Mouse (Mus musculus) right cerebral cortex, adult 18-20 months (tissue): ENCODE results near the gene Ankrd53.
"Not testable (repeated sequence)": the region's sequence is repeated elsewhere in the genome, so short reads cannot be mapped to it uniquely, and the experiment has no call there.

Experiments used
- DNase-seq: peaks from one replicate; pipeline ENCODE4 v3.0.0; 2022; ENCODE audit warnings: mixed read lengths

Ankrd53 gene

DNA sequence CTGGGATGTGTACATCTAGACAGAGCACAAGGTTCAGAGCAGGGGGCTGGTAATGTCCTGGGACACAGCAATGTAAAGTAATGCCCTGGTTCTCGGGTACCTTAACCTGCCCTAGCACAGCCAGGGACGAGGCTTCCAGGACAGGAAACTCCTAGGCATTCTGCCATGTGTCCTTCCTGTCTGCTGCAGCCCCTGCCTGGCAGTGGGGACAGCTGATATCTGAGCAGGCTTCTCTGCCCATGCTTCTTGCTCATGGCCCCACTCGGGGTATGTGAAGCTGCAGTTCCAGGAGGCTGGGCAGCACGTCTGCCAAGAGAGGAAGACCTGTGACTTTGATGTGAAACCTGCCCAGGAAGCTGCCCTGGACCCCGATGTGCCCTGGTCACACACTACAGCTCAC, 6.0 kb downstream of the Ankrd53 start:
- no peak for DNase-seq

DNA sequence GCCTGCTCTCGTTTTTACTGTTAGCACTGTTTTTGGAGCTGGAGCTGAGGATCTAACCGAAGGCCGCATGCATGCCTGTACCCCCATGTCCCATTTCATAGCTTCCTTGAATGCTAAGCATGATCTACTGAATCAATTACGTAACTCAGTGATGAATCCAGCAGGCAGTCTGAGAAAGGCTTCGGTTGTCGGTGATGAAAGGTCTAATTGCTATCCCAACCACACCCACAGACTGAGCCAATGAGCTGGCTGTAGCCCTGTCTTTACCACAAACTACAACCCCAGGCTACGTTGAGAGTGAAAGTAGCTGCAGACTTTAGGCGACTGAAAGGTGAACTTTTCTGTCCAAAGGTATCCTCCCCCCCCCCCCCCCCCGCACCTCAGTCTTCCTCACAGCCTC, 11.7 kb downstream of the Ankrd53 start:
- no peak for DNase-seq

DNA sequence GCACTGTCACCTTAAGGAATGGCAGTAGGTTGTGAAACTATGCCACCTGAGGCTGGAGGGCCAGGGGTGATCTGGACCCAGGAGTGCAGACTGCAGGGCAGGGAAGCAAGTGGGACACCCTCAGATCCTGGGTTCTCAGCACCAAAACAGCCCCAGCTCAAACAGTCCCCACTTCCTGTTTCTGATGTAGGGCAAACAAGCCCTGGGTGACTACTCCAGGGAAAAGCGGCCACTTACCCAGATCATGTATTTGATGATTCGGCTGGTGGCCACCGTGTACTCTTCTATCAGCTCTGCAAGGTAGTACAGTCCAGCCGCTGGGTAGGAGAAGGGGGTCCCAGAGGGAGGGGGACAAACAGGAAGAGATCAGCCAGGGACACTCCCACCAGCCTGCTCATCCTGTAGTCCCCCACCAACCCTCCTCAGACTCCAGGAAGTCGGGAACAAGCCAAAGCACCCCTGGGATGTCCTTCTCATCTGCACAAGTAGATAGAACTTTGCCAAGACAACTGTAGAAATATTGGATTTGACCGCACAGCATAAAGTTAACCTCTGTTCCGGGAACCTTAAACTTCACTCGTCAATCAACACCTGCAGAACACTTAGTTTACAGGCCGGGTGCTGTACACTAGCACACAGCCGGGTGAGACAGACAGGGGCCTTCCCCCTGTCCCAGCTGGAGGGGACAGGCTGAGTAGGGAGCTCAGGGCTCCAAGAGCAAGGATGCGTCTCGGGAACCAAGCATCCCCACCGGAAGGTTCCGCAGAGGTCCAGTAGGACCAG, 12.5 kb downstream of the Ankrd53 start:
- no peak for DNase-seq

- DNase-seq: peak; percentile 95
Measured at GRCm38 (mm10) chr6:83775638-83776293, 13.3 kb downstream of the Ankrd53 start, which contains the start of gene Tex261. Tex261 (minus strand) TSS chr6:83775813.

- peak; percentile 24 for DNase-seq
Measured at GRCm38 (mm10) chr6:83778306-83778705, 15.9 kb downstream of the Ankrd53 start.

GRCm38 (mm10) chr6:83779026-83779425, 16.6 kb downstream of the Ankrd53 start:
- peak; percentile 27 for DNase-seq

GRCm38 (mm10) chr6:83786426-83786825, 24.0 kb downstream of the Ankrd53 start:
- no peak for DNase-seq

DNA sequence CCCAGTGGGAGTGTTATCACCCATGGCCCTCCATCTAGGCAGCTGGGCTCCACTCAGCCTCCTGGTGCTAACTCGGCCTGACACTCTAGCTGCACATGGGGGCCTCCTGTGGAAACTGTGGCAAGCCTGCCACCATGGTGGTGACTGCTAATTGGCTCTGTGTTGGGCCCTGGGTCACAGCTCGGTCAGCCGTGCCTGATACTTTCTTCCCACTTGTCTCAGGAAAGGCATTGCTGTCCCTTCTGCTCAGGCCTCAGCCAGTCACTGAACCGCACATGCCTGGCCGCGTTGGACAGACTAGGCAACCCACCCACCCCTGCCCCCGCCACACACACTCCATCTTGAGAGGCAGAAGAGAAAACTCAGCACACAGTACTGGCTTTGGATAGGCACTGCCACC, 26.1 kb downstream of the Ankrd53 start:
- no peak for DNase-seq

- DNase-seq: not testable (repeated sequence)
Measured at GRCm38 (mm10) chr6:83790533-83790932, 28.1 kb downstream of the Ankrd53 start.

GRCm38 (mm10) chr6:83791251-83791890, 28.9 kb downstream of the Ankrd53 start:
- DNase-seq: no peak

GRCm38 (mm10) chr6:83794760-83795296, 32.4 kb downstream of the Ankrd53 start, which contains the start of gene Nagk:
Nagk (plus strand) TSS chr6:83794982.
- peak; percentile 94 for DNase-seq

- DNase-seq: peak; percentile 35
Measured at GRCm38 (mm10) chr6:83795492-83795900, 33.1 kb downstream of the Ankrd53 start.

- DNase-seq: no peak
Measured at GRCm38 (mm10) chr6:83796686-83797085, 34.2 kb downstream of the Ankrd53 start.

- DNase-seq: no peak
Measured at GRCm38 (mm10) chr6:83802033-83802432, 39.6 kb downstream of the Ankrd53 start.

GRCm38 (mm10) chr6:83802846-83803245, 40.4 kb downstream of the Ankrd53 start:
- no peak for DNase-seq

DNA sequence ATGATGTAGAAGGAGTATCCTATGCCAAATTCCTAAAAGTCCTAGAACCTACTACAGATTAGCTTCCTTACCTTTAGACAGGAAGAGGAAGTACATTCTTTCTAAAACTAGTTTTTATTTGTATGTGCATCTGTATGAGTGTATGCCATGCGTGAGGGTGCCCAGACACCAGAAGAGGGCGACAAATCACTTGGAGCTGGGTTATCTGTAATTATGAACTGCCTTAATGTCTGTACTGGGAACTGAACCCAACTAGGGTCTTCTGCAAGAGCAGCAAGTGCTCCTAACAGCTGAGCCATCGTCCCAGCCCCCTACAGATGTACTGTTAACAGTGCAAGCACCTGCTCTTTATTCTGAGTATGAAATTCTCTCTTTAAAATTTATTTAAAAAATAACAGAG, 53.4 kb downstream of the Ankrd53 start:
- DNase-seq: no peak
